Mouse (Mus musculus) CH12.LX (cell line): ENCODE measurements around the gene Ldlrad3.

ENCODE experiments used
- CHD1 ChIP-seq: IDR thresholded peaks from 2 replicates; pipeline ENCODE4 v1.6.1; 2012; ENCODE audit warnings: low read depth, low read length, improper control_type of control experiment, inconsistent platforms
- CTCF ChIP-seq, 2 experiments: IDR thresholded peaks in 1 of 2; conservative IDR thresholded peaks in 1 of 2; 2 replicates each; pipeline ENCODE4 v1.5.1; 2011 to 2012; ENCODE audit warnings: low read depth in 2 of 2, low read length in 2 of 2, improper control_type of control experiment in 1 of 2, inconsistent platforms in 1 of 2, mild to moderate bottlenecking in 1 of 2, moderate library complexity in 1 of 2
- EP300 ChIP-seq: IDR thresholded peaks from 2 replicates; pipeline ENCODE4 v1.6.1; 2011; ENCODE audit warnings: low read length, improper control_type of control experiment
- POLR2A ChIP-seq: IDR thresholded peaks from 2 replicates; pipeline ENCODE4 v1.6.1; 2011; ENCODE audit warnings: low read depth, mild to moderate bottlenecking, improper control_type of control experiment, low read length
- RCOR1 ChIP-seq: conservative IDR thresholded peaks from 2 replicates; pipeline ENCODE4 v1.6.1; 2012; ENCODE audit warnings: low read depth, mild to moderate bottlenecking, inconsistent platforms, low read length, improper control_type of control experiment
- USF2 ChIP-seq: conservative IDR thresholded peaks from 2 replicates; pipeline ENCODE4 v1.6.1; 2011; ENCODE audit warnings: low read depth, low read length, improper control_type of control experiment

DNA sequence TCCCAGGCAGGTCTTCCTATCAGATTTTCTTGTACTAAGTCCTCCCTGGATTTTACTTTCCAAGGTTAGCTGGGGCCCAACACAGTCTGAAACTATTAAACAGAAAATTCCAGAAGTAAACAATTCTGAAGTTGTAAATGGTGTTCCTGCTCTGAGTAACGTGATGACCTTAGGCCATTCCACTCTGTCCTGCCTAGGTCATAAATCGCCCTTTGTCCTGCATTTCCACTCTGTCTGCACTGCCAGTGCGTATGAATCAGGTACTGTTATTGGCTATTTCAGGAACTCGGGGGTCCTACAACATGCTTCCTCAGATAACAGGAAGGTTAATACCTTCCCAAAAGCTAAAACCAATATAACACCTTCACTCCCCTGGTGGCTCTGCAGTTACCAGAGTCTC lies 31.9 kb downstream of the Ldlrad3 start:
- TF ChIP-seq RCOR1 (no peak), CTCF (conservative IDR thresholded peaks at IDR 0.05 in 1 of 2, IDR thresholded peaks at IDR 0.05 in 1 of 2; ENCODE audit: low read depth in 2 of 2, low read length in 2 of 2) (no peak), EP300 (no peak), CHD1 (no peak), POLR2A (no peak), USF2 (no peak)
